Mouse (Mus musculus) liver, adult 2 months (tissue): ENCODE results near the gene Satb2.

Experiments
- CTCF ChIP-seq: fragments of 200-500 bp; IDR thresholded peaks from 2 replicates; pipeline ENCODE4 v1.5.1; 2011; ENCODE audit warnings: low read depth, low read length, control low read depth
- POLR2A ChIP-seq: fragments of 200-500 bp; IDR thresholded peaks from 2 replicates; pipeline ENCODE4 v1.6.1; 2011; ENCODE audit warnings: low read length, control low read depth; ENCODE audit not compliant: insufficient read depth; ENCODE audit errors: extremely low read depth

GRCm38 (mm10) chr1:56761512-56761911 is 216.9 kb downstream of the Satb2 start:
- no peak for TF ChIP-seq CTCF
- no peak for TF ChIP-seq POLR2A
